Mouse (Mus musculus) frontal cortex, adult 2 months (tissue): Measurements from ENCODE around the gene Pop4. TPM values are rescaled to one million over a fixed set of nuclear protein-coding genes. Genes with fewer than 3 reads are reported as not detected.
"Not testable (repeated sequence)": the region's sequence is repeated elsewhere in the genome, so short reads cannot be mapped to it uniquely, and the experiment has no call there.

ENCODE experiments used
- DNase-seq, 2 experiments: peaks; one replicate each; pipeline ENCODE4 v3.0.0; 2022; ENCODE audit warnings: low spot score in 1 of 2; ENCODE audit errors: extremely low spot score in 1 of 2
- polyA plus RNA-seq: library from polyadenylated mRNA; depleted of rRNA; stranded (reverse); fragments of >200 nt; gene quantifications from 2 replicates; pipeline ENCODE4 v1.2.3, GENCODE M21; 2012; rRNA removed

Pop4 gene
- polyA plus RNA-seq = 32.0 and 34.7 TPM in 2 replicates

DNA sequence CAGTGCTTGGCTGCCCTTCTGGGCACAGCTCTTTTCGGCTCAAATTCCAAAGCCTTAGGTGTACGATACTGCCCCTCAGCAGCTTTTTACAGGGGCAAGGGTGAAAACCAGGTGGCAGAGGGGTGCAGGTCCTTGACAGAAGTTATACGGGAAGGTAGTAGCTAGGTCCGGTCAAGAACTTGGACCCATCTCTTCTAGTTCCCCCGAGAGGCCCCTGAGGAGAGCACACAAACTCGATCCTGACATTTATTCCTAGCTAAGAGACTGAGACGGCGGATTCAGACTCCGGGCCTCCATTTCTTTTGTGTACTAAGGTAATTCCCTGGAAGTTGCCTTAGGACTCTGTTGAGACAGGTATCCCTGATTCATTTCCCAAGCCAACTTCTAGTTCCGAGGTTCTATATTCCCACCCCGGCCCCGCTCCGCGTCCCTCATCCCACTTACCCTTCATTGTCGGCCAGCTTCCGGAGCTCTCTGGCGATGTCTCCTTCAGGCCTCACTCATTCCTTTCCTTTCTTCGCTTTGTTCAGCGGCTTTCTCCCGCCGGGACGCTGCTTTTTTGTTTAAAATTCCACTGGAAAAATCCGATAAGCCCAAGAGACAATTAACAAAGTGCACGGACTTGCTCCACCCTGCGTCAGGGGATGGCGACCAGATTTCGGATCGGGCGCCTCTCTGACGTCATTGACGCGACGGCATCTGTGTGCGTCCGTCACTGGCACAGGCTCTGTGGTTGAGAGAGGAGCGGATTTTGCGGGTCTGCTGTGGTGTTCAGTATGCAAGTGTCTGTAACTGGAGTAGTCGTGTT, at the start of gene Pop4:
Pop4 (minus strand) TSS at position 721 of the 808 bp plus-strand sequence.
- peak; percentile 84 to 96 for DNase-seq

DNA sequence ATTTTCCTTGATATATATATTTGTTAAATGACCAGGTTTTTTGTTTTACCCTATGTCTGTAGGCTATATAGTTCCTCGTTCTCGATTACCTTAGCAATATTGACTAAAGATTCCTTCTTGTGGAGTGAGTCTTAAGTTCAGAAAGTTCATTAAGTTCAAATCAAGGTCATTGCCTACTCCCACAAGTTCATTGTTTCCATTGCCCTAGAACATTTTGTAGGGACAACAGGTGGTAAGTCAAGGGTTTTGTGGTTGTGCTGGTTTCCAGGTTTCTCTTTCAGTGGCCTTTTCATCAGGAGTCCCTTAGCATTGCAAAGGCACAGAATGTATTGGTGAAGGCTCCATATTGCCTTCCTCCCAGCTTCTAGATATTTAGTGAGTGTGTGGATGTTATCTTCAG, 49.4 kb upstream of the Pop4 start:
- no peak for DNase-seq

DNA sequence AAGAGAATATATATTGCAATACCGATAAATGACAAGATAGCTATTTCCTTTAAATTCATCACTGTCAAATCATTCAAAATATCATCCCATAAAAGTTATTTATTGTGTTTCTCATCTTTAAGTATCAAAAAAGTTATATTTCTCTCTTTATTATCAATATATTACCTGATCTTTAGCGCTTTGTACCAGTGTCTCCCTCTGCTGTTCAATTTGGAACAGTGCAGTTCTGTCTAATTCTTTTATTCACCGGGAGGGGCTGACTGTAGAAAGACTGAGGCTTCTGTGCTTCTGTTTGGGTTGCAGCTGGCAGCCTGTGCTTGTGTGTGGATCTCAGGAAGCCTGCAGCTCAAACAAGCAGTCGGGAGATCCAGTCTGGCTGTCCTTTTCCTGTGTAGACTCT, 11.0 kb upstream of the Pop4 start:
- DNase-seq = not testable (repeated sequence)

DNA sequence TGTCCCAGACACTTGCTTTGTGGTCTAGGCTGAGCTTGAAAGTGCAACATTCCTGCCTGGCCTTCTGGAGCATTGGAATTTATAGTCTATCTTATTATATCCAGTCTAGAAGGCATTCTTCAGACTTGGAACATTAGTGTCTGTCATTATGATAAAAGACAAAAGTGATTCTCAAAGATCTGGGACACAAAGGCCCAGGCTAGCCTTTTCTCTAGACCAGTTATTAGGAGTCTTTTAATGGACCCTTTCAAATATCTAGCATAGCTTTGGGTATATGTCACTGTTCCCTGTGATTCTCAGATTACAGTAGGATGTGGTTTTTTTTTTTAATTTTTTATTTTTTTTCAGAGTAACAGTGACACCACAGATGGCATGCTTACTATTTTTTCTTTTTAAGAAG, 1.3 kb upstream of the Pop4 start:
- no peak for DNase-seq

DNA sequence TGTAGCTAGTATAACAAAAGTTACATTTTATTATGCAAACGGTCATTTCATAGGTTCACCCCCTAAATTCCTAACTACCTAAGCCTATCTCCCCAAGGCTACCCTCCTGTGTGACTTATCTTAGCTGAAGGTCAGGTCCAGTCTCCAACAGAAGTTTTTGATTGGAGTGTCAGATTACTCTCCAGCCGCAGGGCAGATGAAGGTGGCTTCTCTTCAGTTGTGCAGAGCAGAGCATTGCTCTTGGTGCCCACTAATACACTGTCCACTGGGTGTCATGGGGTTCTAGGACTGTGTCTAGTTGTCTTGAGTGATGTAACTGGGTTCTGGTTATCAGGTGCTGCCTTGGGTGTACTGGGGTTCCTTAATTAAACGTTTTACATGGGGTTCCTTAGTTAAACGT, 636 bp upstream of the Pop4 start:
- DNase-seq = no peak

DNA sequence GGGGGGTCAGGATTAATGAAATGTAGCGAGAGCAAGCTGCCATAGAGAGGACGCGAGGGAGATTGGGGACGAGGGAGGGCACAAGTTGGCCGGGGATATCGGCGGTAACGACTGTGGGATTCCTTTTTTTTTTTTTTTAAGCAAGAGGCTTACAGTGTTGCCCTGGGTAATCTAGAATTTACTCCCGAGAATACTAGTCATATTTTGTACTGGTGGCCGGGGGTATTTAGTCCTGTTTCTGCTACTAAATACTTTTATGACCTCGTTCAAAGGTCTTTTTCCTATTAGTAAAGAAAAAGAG, 238 bp upstream of the Pop4 start:
- no peak for DNase-seq

DNA sequence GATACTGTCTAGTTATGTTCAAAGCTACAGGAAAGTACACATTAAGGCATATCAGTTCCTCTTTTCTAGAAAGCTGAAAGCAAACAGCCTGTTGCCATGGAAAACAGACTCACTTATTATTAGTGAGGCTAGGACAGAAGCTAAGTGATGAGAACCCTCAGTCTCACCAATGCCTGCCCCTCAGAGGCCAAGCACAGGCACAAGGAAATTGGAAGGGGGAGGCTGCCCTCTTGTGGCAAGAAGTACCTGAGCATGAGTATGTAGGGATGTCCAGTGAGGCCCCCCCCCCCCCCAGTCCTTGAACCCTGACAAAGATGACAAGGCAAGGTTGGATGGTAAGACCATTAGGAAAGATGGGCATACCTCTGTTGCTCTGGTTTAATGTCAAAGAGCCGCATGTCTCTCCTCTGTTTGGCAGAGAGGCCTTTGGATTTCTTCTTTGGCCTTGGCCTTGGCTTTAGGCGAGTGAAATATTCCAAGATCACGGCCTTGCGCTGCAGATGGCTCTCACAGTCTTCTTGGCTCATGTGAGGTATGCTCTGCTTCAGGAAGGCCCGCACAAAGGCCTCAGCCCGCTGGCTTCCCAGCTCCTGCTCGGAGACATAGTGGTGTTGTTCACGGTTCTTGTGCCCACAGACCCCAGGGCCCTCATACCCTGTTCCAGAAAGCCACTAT, 4.1 kb downstream of the Pop4 start:
- DNase-seq = peak in 1 of 2 experiments; percentile 45

DNA sequence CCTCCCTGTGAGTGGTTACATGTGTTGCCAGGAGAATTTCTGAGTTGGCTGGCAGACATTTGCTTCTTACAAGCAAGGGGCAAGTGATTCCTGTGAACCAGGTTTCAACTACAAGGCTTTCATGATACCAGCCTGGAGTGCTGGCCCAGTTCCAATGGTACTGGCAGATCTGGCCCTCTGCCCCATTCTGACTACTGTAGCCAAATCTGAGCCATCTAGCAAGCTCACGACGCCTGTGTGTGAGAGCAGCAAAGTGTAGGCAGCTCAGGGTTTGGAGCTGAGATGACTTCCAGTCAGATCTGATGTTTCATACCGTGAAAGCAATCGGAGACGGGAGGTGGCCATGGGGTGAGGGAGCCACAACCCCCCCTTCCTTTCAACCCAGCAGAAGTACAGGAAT, 8.8 kb downstream of the Pop4 start:
- peak in 1 of 2 experiments; percentile 47 for DNase-seq

DNA sequence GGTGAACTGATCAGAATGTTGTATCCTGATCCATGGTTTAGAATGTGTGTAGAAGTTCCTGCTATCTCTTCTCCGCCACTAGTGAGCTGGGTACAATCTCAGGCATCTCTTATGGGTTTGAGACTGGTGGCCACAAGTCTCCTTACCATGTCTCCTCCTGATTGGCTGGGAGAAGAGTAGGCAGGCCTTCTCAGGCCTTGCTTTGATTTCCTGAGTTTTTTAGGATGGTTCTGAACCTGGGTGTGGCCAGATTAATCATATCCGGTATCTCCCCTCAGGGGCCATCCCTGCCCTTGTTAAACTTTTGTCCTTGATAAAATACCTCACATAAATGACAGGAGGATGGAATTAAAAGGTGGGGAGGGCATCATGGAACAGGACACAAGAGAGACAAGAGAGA, 11.6 kb downstream of the Pop4 start:
- no peak for DNase-seq

DNA sequence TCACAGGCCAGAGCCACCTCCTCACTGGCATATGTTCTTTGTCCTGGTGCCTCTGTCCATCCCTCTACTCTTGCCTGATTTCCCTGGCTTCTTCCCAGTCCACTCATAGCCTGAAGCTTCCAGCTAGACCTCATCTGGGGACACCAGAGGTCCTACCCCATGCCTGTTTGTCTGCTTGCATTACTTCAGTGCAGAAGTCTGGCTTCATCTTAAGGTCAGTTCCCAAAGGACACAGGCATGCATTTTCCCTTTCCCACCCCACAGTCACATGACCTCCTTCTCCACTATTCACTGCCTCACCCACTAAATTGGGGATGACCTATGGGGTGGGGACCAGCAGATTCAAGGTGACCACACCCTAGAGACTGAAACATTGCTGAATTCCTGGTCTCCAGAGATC, 17.8 kb downstream of the Pop4 start:
- no peak for DNase-seq

DNA sequence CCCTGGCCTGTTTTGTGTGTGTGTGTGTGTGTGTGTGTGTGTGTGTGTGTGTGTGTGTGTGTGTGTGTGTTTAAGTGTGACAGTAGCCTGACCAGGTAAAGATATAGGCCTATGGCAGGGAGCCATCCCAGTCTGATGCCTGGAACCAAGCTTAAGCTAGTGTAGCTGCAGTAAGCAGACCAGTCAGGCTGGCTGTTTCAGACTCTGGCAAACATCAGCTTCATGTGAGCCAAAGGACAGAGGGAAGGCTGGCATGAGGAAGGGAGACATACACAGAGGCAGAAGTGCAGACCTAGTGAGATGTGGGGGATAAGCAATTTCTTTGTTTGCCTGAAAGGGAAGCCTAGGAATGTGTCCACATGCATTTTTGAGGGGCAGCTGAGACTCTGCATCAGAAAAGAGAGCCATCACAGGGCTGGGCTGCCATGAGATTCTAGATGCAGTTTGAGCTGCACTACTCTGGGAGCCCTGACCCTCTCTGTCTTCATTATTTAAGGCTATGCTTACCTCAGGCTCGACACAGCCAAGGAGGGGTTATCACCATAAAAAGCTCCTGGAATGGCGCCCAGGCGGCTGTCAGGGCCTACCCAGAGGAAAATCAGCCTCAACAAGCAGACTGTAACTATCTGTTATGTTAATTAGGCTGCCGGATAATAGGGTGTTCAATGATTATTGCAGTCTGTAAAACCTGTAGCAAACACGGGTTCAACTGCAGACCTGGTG, 19.6 kb downstream of the Pop4 start:
- no peak for DNase-seq

DNA sequence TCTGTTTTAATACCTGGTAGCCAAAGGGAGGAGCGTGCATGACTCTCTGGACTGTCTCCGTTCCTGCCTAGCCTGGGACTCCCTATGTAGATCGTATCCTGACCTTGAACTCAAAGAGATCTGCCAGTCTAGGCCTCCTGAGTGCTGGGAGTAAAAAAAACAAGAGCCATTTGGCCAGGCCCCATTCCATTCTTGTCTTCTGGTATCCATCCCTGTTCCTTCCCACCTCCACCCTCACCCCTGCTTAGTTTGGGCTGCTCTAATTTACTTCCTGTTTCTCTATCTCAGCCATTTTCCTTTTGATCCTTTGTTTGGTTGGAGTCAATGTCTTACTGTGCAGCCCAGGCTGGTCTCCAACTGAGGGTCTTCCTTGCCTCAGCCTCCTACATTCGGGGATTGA, 28.8 kb downstream of the Pop4 start:
- no peak for DNase-seq

DNA sequence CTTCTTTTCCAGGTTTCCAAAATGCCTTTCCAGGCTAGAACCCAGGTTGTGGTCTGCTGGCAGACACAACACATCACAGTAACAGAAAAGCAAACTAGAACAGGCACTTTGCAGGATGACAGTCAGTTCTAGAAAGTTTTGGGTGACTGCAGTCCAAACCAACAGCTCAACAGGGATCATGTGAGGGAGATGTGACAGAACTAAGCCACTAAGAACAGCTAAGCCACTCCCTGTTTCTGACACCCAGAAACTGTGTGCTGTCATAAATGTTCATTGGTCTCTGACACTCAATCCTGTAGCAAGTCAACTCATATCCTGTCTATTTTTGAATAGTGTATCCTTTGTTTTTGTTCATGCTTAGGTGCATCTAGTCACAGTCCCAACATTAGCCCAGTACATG, 34.1 kb downstream of the Pop4 start:
- DNase-seq = no peak

DNA sequence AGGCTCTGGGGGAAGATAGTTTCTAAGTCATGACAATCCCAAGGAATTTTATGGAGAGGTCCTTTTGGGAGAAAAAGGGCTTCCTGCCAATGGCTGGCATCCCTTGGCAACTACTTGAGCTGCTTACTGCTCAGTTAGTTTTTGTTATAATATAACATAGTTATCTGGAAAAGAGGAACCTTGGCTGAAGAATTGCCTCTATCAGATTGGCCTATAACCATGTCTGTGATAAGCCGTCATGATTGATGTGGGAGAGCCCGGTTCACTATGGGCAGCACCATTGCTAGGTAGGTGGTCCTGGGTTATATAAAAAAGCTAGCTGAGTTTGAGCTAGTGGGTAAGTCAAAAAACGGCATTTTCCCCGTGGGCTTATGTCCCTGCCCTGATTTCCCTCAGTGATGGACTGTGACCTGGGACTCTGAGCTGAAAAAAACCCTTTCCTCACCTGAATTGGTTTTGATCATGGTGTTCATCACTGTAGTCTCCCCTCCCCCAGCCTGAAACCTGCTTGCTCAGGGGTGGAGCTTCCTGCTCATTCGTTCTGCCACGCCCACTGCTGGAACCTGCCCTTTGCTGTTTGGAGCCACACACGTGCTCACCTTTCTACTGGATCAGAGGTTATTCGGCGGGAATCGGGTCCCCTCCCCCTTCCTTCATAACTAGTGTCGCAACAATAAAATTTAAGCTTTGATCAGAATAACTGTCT, 34.7 kb downstream of the Pop4 start:
- no peak for DNase-seq

DNA sequence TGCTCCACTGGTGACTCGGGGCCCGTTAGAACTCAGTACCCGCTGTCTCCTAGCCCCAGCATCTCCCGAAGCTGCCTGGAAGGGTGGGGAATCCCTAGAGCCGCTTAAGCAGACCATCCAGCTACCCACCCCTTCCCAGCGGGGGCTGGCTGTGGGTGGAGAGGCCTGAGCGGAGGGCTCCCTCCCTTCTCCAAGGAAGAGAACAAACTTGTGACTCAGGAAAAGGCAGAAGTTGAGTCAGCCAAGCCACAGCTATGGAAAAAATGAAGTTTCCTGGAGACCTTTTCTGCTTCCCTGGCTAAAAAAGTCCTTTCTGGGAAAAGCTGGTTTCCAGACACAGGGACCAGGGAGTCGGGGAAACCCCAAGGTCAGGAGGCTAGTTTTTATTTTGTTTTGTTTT, 40.9 kb downstream of the Pop4 start:
- peak in 1 of 2 experiments; percentile 25 for DNase-seq

DNA sequence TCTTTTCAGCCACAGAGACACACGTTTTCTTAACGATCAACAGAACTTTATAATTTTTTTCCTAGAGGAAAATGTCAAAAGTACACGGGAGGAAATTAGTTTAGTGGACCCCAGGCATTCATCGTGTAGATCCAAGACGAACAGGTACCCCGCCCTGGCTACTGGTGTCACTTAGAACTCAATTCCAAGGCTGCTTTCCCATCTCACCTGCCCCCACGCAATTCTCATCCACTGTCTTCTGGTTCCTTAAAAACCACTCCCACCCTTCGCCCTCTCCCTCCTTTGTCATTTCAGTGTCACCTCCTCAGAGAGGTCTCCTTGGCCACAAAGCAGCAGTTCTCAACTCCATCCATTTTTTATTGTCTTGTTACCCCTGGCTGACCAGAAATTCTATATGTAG, 42.9 kb downstream of the Pop4 start:
- no peak for DNase-seq

DNA sequence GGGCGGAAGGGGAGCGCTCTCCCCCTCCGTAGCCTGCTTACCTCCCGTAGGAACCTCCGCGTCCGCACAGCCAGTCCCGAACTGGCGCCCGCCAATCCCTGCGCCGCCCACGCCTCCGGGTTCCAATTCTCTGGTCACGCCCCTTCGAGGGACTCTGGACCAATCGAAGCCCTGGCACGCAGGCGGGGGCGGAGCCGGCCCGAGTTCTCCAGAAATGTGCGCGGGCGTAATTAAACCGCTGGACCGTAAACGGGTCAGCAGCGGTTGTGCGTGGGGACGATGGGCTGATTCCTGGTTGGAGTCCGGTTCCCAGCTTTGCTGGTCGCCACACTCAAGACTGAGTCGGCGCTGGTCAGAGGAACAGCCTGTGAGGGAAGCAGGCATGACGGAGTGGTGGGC, 43.3 kb downstream of the Pop4 start, which contains the start of gene Plekhf1:
Plekhf1 (minus strand) TSS at position 117 of the 399 bp plus-strand sequence.
- DNase-seq = peak; percentile 35 to 83

DNA sequence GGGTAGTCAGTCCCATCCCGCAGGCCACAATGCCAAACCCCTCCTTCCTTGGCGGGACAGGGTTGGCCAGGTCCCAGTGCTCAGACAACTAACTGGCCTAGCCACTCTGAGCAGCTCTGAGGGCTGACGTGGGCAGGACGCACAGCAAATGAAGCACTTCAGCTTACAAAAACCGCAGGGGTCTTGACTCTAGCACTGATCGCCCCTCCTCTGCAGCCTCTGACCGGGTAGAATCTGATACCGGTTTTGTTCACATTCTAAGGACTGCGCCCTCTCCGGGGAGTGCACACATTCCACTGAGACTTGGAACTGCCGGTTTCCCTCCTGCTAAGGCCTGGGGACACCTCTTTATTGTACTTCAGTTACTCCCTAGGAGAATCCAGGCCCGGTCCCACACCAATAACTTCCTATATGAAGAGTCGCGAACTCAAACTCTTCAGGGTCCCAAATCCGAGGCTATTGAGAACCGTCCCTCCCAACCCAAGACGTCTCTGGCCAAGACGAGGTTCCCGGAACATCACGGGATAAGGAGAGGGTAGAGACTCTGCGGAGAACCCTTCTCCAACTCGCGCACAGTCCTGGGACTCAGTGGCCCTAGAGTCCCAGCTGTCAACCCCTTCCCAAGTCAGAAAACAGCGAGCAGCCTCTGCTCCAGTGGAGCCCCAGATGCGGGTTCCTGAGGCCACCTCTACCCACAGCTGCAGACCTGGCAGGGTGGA, 43.9 kb downstream of the Pop4 start:
- DNase-seq = peak in 1 of 2 experiments; percentile 43

DNA sequence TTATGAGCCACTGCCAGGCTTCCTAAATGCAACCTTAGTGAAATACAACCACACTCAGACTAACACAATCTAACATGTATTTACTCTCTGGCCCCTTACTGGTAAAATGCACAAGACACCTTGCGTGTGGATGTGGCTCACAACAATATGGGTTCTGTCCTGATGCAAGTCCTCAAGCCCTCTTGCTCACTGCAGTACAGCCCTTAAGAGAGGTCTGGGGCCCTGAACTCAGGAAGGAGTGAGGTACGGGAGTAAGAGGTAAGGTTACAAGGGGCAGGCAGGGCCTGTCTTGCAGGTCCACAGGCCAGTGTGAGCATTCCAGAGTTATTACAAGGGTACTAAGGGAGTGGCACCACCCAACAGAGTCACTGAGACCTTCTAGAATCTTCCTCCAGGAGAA, 45.0 kb downstream of the Pop4 start:
- no peak for DNase-seq
